17 mouse cellular contexts compared by ENCODE assay signal in the genomic region with DNA sequence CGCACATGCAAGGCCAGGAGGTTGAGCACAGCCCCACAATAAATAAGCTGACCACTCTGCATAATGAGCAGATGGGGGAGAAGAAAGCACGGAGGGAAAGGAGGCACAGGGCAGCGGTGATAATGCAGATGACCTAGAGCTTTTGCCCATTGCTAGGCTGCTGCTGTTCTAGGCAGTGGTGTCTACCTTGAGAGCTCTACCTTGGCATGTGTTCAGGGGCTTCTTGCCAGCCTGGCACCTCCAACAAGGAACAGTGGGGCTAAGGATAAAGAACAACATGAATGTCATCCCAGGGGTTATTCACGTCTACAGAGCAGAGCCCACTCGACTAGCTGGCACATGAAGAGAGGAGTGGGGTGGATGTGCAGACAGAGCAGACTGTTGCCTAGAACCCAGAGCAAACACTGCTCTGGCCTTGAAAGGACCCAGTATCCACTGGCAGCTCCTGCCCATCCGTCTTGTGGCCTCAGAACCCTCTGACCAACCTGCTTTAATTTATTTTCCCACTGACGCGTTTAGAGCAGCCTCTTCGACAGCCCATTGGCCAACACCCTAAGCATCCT. TPM values are rescaled to one million over a fixed set of nuclear protein-coding genes. Genes with fewer than 3 reads are reported as not detected.
DNase-seq lines count a peak whose midpoint lies in the region; ATAC-seq and TF ChIP-seq lines count a peak whose summit lies in the region.
"Had no signal": no experiment of that assay in that cellular context is flagged by ENCODE, and none has a peak within 500 bp of the region (broad histone marks: within the 10 kb centered on the region; RNA-seq: fewer than 3 reads in every experiment).

No protein-coding gene starts in this region.

- no peak for ATAC-seq in midbrain, embryonic 11.5 days (ENCODE audit: low FRiP score)
- peak; percentile 10; the same call in 1 of the 2 replicates for ATAC-seq in midbrain, embryonic 13.5 days

- TF ChIP-seq CTCF in olfactory bulb, adult 2 months (IDR thresholded peaks at IDR 0.05; ENCODE audit: insufficient read depth, low read depth, low read length): no peak
- no peak for TF ChIP-seq CTCF in gastrocnemius, adult 2 months (IDR thresholded peaks at IDR 0.05)

- H3K4me1 ChIP-seq in midbrain, embryonic 10.5 days: peaks cover 17% of the 10 kb centered on the region; the same call in 1 of the 2 replicates
- no peaks in the 10 kb centered on the region; the same call in 1 of the 2 replicates for H3K4me1 ChIP-seq in midbrain, embryonic 11.5 days (ENCODE audit: control insufficient read depth, insufficient read depth, low read length)
- peaks cover 14% of the 10 kb centered on the region; the same call in 1 of the 2 replicates for H3K4me1 ChIP-seq in hindbrain, embryonic 10.5 days (replicated peaks)
- peaks cover 6% of the 10 kb centered on the region; the same call in 1 of the 2 replicates for H3K4me1 ChIP-seq in midbrain, embryonic 13.5 days (replicated peaks)
- peaks cover 16% of the 10 kb centered on the region for H3K4me1 ChIP-seq in olfactory bulb, adult 2 months (ENCODE audit: control insufficient read depth, insufficient read depth, low read length)
- H3K4me1 ChIP-seq: intestine, embryonic 15.5 days; limb, embryonic 12.5 days; stomach, embryonic 15.5 days had no signal

- intact Hi-C loops in gastrocnemius, adult 2 months (cut with DNase I): no loop called here

- H3K9ac ChIP-seq in midbrain, embryonic 11.5 days (ENCODE audit: low read length): no peak overlapping the region
- H3K9ac ChIP-seq in midbrain, embryonic 13.5 days (replicated peaks): no peak overlapping the region
- H3K9ac ChIP-seq: intestine, embryonic 15.5 days; limb, embryonic 12.5 days; liver, embryonic 14.5 days; stomach, embryonic 15.5 days had no signal

- no peak for DNase-seq in midbrain, embryonic 10.5 days (ENCODE audit: low spot score)
- DNase-seq in midbrain, embryonic 11.5 days (ENCODE audit: low spot score, missing footprints): no peak
- DNase-seq in hindbrain, embryonic 10.5 days (ENCODE audit: low spot score): no peak
- no peak for DNase-seq in embryo, embryonic 9.5 days (ENCODE audit: extremely low spot score)
- no peak for DNase-seq in gastrocnemius, adult 2 months
- DNase-seq: cerebellum, postnatal 14 days; heart, postnatal 14 days; spleen, adult 18-20 months; thymus, adult 2 months had no signal

- H3K4me2 ChIP-seq in midbrain, embryonic 11.5 days: no peak overlapping the region
- H3K4me2 ChIP-seq in midbrain, embryonic 13.5 days (replicated peaks): no peak overlapping the region
- H3K4me2 ChIP-seq: intestine, embryonic 15.5 days; limb, embryonic 12.5 days; stomach, embryonic 15.5 days had no signal

- H3K27ac ChIP-seq in midbrain, embryonic 10.5 days (replicated peaks): peak overlapping the region; percentile 28; the same call in 1 of the 2 replicates
- no peak overlapping the region; the same call in 1 of the 2 replicates for H3K27ac ChIP-seq in midbrain, embryonic 11.5 days (ENCODE audit: low read depth, low read length)
- 0 out of 2 replicates have a peak overlapping the region, but pooled peaks have one; percentile 29 for H3K27ac ChIP-seq in hindbrain, embryonic 10.5 days
- peak overlapping the region; percentile 41 for H3K27ac ChIP-seq in midbrain, embryonic 13.5 days
- H3K27ac ChIP-seq in olfactory bulb, adult 2 months (ENCODE audit: insufficient read depth, low read depth, low read length): peak overlapping the region; percentile 19; the same call in 1 of the 2 replicates
- no peak overlapping the region for H3K27ac ChIP-seq in gastrocnemius, adult 2 months
- H3K27ac ChIP-seq: heart, embryonic 10.5 days; intestine, embryonic 15.5 days; left cerebral cortex, adult 2 months; limb, embryonic 12.5 days; liver, embryonic 14.5 days; stomach, embryonic 15.5 days had no signal

- peaks cover 93% of the 10 kb centered on the region for H3K36me3 ChIP-seq in midbrain, embryonic 10.5 days
- H3K36me3 ChIP-seq in midbrain, embryonic 11.5 days (ENCODE audit: control insufficient read depth, insufficient read depth, low read length): peaks cover 22% of the 10 kb centered on the region
- peaks cover 92% of the 10 kb centered on the region for H3K36me3 ChIP-seq in hindbrain, embryonic 10.5 days
- peaks cover 59% of the 10 kb centered on the region for H3K36me3 ChIP-seq in midbrain, embryonic 13.5 days

- no peak overlapping the region for H3K4me3 ChIP-seq in midbrain, embryonic 10.5 days
- no peak overlapping the region for H3K4me3 ChIP-seq in midbrain, embryonic 11.5 days (ENCODE audit: low read depth, low read length)
- H3K4me3 ChIP-seq in hindbrain, embryonic 10.5 days: no peak overlapping the region
- H3K4me3 ChIP-seq in midbrain, embryonic 13.5 days (replicated peaks): no peak overlapping the region
- no peak overlapping the region for H3K4me3 ChIP-seq in olfactory bulb, adult 2 months (ENCODE audit: insufficient read depth, low read depth, low read length)
- H3K4me3 ChIP-seq in gastrocnemius, adult 2 months: no peak overlapping the region
- H3K4me3 ChIP-seq: heart, embryonic 10.5 days; intestine, embryonic 15.5 days; left cerebral cortex, adult 2 months; limb, embryonic 12.5 days; stomach, embryonic 15.5 days had no signal

- 91% methylated on average over 9 of the region's 9 CpGs for WGBS in midbrain, embryonic 10.5 days
- 87% methylated on average over 9 of the region's 9 CpGs for WGBS in midbrain, embryonic 11.5 days
- 86% methylated on average over 9 of the region's 9 CpGs for WGBS in hindbrain, embryonic 10.5 days
- WGBS in midbrain, embryonic 13.5 days: 76% methylated on average over 9 of the region's 9 CpGs
- whole genome bisulfite sequencing in olfactory bulb, adult 2 months: 58% methylated on average over 9 of the region's 9 CpGs

- H3K27me3 ChIP-seq in midbrain, embryonic 10.5 days (ENCODE audit: low read depth, poor library complexity, severe bottlenecking): no peaks in the 10 kb centered on the region
- H3K27me3 ChIP-seq in midbrain, embryonic 11.5 days (ENCODE audit: control insufficient read depth, insufficient read depth, low read length): no peaks in the 10 kb centered on the region
- no peaks in the 10 kb centered on the region for H3K27me3 ChIP-seq in hindbrain, embryonic 10.5 days (ENCODE audit: insufficient read depth, poor library complexity, severe bottlenecking)
- H3K27me3 ChIP-seq in midbrain, embryonic 13.5 days: no peaks in the 10 kb centered on the region
- H3K27me3 ChIP-seq: intestine, embryonic 15.5 days; limb, embryonic 12.5 days; stomach, embryonic 15.5 days had no signal

- H3K9me3 ChIP-seq in midbrain, embryonic 10.5 days (replicated peaks): no peaks in the 10 kb centered on the region
- no peaks in the 10 kb centered on the region for H3K9me3 ChIP-seq in midbrain, embryonic 11.5 days (ENCODE audit: control insufficient read depth, low read length)
- no peaks in the 10 kb centered on the region for H3K9me3 ChIP-seq in hindbrain, embryonic 10.5 days
- H3K9me3 ChIP-seq in midbrain, embryonic 13.5 days: no peaks in the 10 kb centered on the region
- H3K9me3 ChIP-seq: intestine, embryonic 15.5 days; limb, embryonic 12.5 days; stomach, embryonic 15.5 days had no signal

- no peak for TF ChIP-seq POLR2A in olfactory bulb, adult 2 months (IDR thresholded peaks at IDR 0.05; ENCODE audit: insufficient read depth, low read depth, low read length)

RNA-seq across cellular contexts. Expression of a gene that starts 26.5 kb away (rescaled TPM):
- 25.7 and 32.7 TPM in 2 replicates for polyA plus RNA-seq in midbrain, embryonic 10.5 days (2016; fragmentation: Nextera tagmentation; extraction: Ambion mirVana)
- 21.4 and 23.2 TPM in 2 replicates for polyA plus RNA-seq in midbrain, embryonic 11.5 days (2014; fragmentation: Nextera tagmentation; extraction: Ambion mirVana)
- 29.7 and 30.8 TPM in 2 replicates for polyA plus RNA-seq in hindbrain, embryonic 10.5 days (2016; fragmentation: Nextera tagmentation; extraction: Ambion mirVana)
- polyA plus RNA-seq in midbrain, embryonic 13.5 days (2015; fragmentation: Nextera tagmentation; extraction: Ambion mirVana): 22.5 and 25.3 TPM in 2 replicates
- not detected in 2 replicates for polyA plus RNA-seq in olfactory bulb, adult 2 months (2012; ENCODE audit: insufficient read depth, insufficient read length, low replicate concordance, missing spikeins)
- 1 to 10 TPM; 2.5 to 7.1 TPM for total RNA-seq in gastrocnemius, adult 2 months (2021)

Comparison
In these comparisons a context has a peak if more than half of its experiments do, and no peak if none do; other contexts are left out.
1. H3K27ac ChIP-seq: peak in midbrain, embryonic 10.5 days (single experiment), hindbrain, embryonic 10.5 days (single experiment), midbrain, embryonic 13.5 days (single experiment) and olfactory bulb, adult 2 months (single experiment); none in midbrain, embryonic 11.5 days (single experiment) and gastrocnemius, adult 2 months (single experiment).